Mouse (Mus musculus) layer of hippocampus, adult 18-20 months (tissue): ENCODE data around the gene Krtap7-1. TPM values are rescaled to one million over a fixed set of nuclear protein-coding genes. Genes with fewer than 3 reads are reported as not detected.

Experiments
- total RNA-seq, 2 experiments: library from RNA; stranded (reverse); gene quantifications; 2 replicates each; pipeline ENCODE4 v1.2.3; 2021

Gene Krtap7-1
- total RNA-seq, 2 experiments from 2014 or later, result not detected

Other genes starting within 250 kb of the Krtap7-1 start
- gene Krtap21-1, start 104.5 kb downstream of the Krtap7-1 start, total RNA-seq, result not detected
- not detected for gene Krtap6-2, start 88.2 kb downstream of the Krtap7-1 start, total RNA-seq
- not detected for gene Krtap8-1, start 20.4 kb downstream of the Krtap7-1 start, total RNA-seq
- gene Krtap11-1, start 62.9 kb upstream of the Krtap7-1 start, total RNA-seq, result not detected